13 mouse cellular contexts compared by ENCODE assay signal in the genomic region with DNA sequence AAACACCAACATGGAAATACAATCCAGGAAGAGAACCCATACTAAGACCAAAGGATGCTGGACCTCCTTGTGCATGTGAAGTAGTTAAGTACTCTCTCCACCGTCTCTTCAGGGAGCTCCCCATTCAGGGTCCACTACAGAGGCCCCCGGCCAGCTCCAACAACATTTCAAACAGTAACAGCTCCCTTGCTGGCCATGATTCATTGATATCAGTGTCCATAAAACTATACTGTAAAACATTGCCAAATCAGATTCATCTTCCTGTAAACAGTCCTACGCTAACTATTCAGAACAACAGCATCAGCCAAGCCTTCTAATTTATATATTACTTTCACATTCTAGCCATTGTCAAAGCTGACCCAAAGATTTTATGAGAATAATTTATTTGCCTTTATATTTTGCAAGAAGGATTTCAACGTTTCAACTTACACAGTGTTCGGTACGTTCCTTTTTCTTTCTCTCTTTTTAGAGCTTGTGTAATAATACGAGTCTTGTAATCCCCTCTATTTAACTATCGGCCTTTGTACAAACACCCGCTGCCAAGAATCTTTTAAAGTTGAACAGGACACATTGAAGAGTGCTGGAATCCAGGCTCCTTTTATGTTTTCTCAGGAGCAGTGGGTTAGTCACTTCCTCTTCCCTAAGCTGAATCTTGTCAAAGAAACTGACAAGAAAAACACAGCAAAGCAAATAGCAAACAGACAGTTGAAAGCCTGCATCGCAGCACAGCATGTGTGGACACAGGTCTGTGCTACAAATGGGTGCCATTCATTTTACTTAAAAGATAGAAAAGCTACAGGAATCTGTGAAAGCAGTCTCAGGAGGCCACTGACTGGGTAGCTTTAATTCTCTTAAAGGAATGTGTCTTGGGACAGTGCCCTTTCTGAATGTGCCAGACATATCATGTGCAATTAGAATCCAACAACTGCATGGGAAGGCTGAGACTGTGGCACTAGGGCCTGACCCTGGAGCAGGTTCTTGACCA.
A peak's percentile ranks its signal among the peaks of the same experiment; 100 is the strongest.
DNase-seq lines count a peak whose midpoint lies in the region; ATAC-seq lines count a peak whose summit lies in the region.
"Had no signal": no experiment of that assay in that cellular context is flagged by ENCODE, and none has a peak within 500 bp of the region (broad histone marks: within the 10 kb centered on the region; RNA-seq: fewer than 3 reads in every experiment).

No protein-coding gene starts in this region.

- no peak overlapping the region for H3K9ac ChIP-seq in forebrain, embryonic 14.5 days (ENCODE audit: low read length)
- H3K9ac ChIP-seq in forebrain, embryonic 13.5 days: no peak overlapping the region
- H3K9ac ChIP-seq in lung, embryonic 15.5 days: no peak overlapping the region
- H3K9ac ChIP-seq in heart, embryonic 11.5 days (ENCODE audit: low read depth, low read length): no peak overlapping the region
- no peak overlapping the region for H3K9ac ChIP-seq in stomach, embryonic 15.5 days
- no peak overlapping the region for H3K9ac ChIP-seq in liver, embryonic 12.5 days
- H3K9ac ChIP-seq: hindbrain, embryonic 15.5 days; liver, embryonic 14.5 days had no signal

- peaks cover 3% of the 10 kb centered on the region; the same call in 1 of the 2 replicates for H3K4me1 ChIP-seq in forebrain, embryonic 14.5 days (ENCODE audit: control insufficient read depth, insufficient read depth, low read length)
- H3K4me1 ChIP-seq in forebrain, embryonic 13.5 days: peaks cover 15% of the 10 kb centered on the region
- peaks cover 39% of the 10 kb centered on the region for H3K4me1 ChIP-seq in lung, embryonic 15.5 days
- no peaks in the 10 kb centered on the region for H3K4me1 ChIP-seq in heart, embryonic 11.5 days (ENCODE audit: control insufficient read depth, insufficient read depth, low read length)
- H3K4me1 ChIP-seq in stomach, embryonic 15.5 days: peaks cover 17% of the 10 kb centered on the region; the same call in 1 of the 2 replicates
- no peaks in the 10 kb centered on the region for H3K4me1 ChIP-seq in liver, embryonic 12.5 days

- no peak overlapping the region for H3K27ac ChIP-seq in forebrain, embryonic 14.5 days (ENCODE audit: low read depth, low read length)
- no peak overlapping the region for H3K27ac ChIP-seq in forebrain, embryonic 13.5 days
- peak overlapping the region; percentile 65 for H3K27ac ChIP-seq in lung, embryonic 15.5 days
- peak overlapping the region; percentile 62 for H3K27ac ChIP-seq in heart, embryonic 11.5 days (ENCODE audit: low read depth, low read length)
- peak overlapping the region; percentile 63; the same call in 1 of the 2 replicates for H3K27ac ChIP-seq in stomach, embryonic 15.5 days
- no peak overlapping the region for H3K27ac ChIP-seq in liver, embryonic 12.5 days
- H3K27ac ChIP-seq: hindbrain, embryonic 15.5 days; left cerebral cortex, adult 2 months; liver, embryonic 14.5 days had no signal

- no peaks in the 10 kb centered on the region for H3K36me3 ChIP-seq in forebrain, embryonic 14.5 days (ENCODE audit: control insufficient read depth, insufficient read depth, low read length)
- no peaks in the 10 kb centered on the region for H3K36me3 ChIP-seq in forebrain, embryonic 13.5 days (ENCODE audit: poor library complexity, severe bottlenecking)
- H3K36me3 ChIP-seq in lung, embryonic 15.5 days: no peaks in the 10 kb centered on the region
- H3K36me3 ChIP-seq in heart, embryonic 11.5 days (ENCODE audit: control insufficient read depth, insufficient read depth, low read length): no peaks in the 10 kb centered on the region
- H3K36me3 ChIP-seq in stomach, embryonic 15.5 days: no peaks in the 10 kb centered on the region
- H3K36me3 ChIP-seq in liver, embryonic 12.5 days: no peaks in the 10 kb centered on the region
- H3K36me3 ChIP-seq: hindbrain, embryonic 15.5 days had no signal

- H3K27me3 ChIP-seq in forebrain, embryonic 14.5 days (replicated peaks; ENCODE audit: control insufficient read depth, insufficient read depth, low read length): no peaks in the 10 kb centered on the region
- H3K27me3 ChIP-seq in forebrain, embryonic 13.5 days: peaks cover 16% of the 10 kb centered on the region; the same call in 1 of the 2 replicates
- H3K27me3 ChIP-seq in lung, embryonic 15.5 days: no peaks in the 10 kb centered on the region
- no peaks in the 10 kb centered on the region for H3K27me3 ChIP-seq in heart, embryonic 11.5 days (ENCODE audit: control insufficient read depth, insufficient read depth, low read length)
- H3K27me3 ChIP-seq in stomach, embryonic 15.5 days (replicated peaks): no peaks in the 10 kb centered on the region
- no peaks in the 10 kb centered on the region for H3K27me3 ChIP-seq in liver, embryonic 12.5 days (replicated peaks)
- H3K27me3 ChIP-seq: hindbrain, embryonic 15.5 days had no signal

- H3K4me3 ChIP-seq in forebrain, embryonic 14.5 days (ENCODE audit: low read depth, low read length): no peak overlapping the region
- H3K4me3 ChIP-seq in forebrain, embryonic 13.5 days: no peak overlapping the region
- H3K4me3 ChIP-seq in lung, embryonic 15.5 days: no peak overlapping the region
- no peak overlapping the region for H3K4me3 ChIP-seq in heart, embryonic 11.5 days (ENCODE audit: low read depth, low read length)
- no peak overlapping the region for H3K4me3 ChIP-seq in stomach, embryonic 15.5 days (replicated peaks)
- H3K4me3 ChIP-seq in liver, embryonic 12.5 days: no peak overlapping the region
- H3K4me3 ChIP-seq: hindbrain, embryonic 15.5 days; left cerebral cortex, adult 2 months had no signal

- no peaks in the 10 kb centered on the region for H3K9me3 ChIP-seq in forebrain, embryonic 14.5 days (replicated peaks; ENCODE audit: control insufficient read depth, low read length)
- H3K9me3 ChIP-seq in forebrain, embryonic 13.5 days (replicated peaks): no peaks in the 10 kb centered on the region
- no peaks in the 10 kb centered on the region for H3K9me3 ChIP-seq in lung, embryonic 15.5 days
- H3K9me3 ChIP-seq in heart, embryonic 11.5 days (replicated peaks; ENCODE audit: control insufficient read depth, low read length): no peaks in the 10 kb centered on the region
- H3K9me3 ChIP-seq in stomach, embryonic 15.5 days: no peaks in the 10 kb centered on the region
- no peaks in the 10 kb centered on the region for H3K9me3 ChIP-seq in liver, embryonic 12.5 days (replicated peaks)
- H3K9me3 ChIP-seq: hindbrain, embryonic 15.5 days had no signal

- H3K4me2 ChIP-seq in forebrain, embryonic 14.5 days (ENCODE audit: low read length): no peak overlapping the region
- no peak overlapping the region for H3K4me2 ChIP-seq in forebrain, embryonic 13.5 days
- H3K4me2 ChIP-seq in lung, embryonic 15.5 days: peak overlapping the region; percentile 21
- no peak overlapping the region for H3K4me2 ChIP-seq in heart, embryonic 11.5 days
- no peak overlapping the region; the same call in 1 of the 2 replicates for H3K4me2 ChIP-seq in stomach, embryonic 15.5 days
- H3K4me2 ChIP-seq in liver, embryonic 12.5 days: no peak overlapping the region
- H3K4me2 ChIP-seq: hindbrain, embryonic 15.5 days had no signal

- peak; percentile 7 for DNase-seq in forebrain, embryonic 14.5 days (ENCODE audit: low spot score)
- DNase-seq in lung, postnatal 10 days: no peak
- no peak for DNase-seq in layer of hippocampus, postnatal 14 days (ENCODE audit: low spot score in 2 of 2)
- DNase-seq: adrenal gland, postnatal 10 days; cerebellum, adult 11 months had no signal

- ATAC-seq in forebrain, embryonic 14.5 days: no peak
- no peak for ATAC-seq in forebrain, embryonic 13.5 days
- ATAC-seq in lung, embryonic 15.5 days (ENCODE audit: borderline replicate concordance, extremely low read depth, low FRiP score, low TSS enrichment): no peak
- ATAC-seq in heart, embryonic 11.5 days (replicated peaks; ENCODE audit: insufficient number of reproducible peaks, low FRiP score, low TSS enrichment): no peak; the same call in 1 of the 2 replicates
- peak; percentile 39; the same call in 1 of the 2 replicates for ATAC-seq in stomach, embryonic 15.5 days (ENCODE audit: insufficient read depth, low FRiP score, low read depth)
- ATAC-seq in liver, embryonic 12.5 days: no peak

- WGBS in forebrain, embryonic 14.5 days: 26% methylated on average over 10 of the region's 10 CpGs
- WGBS in forebrain, embryonic 13.5 days: 31% methylated on average over 10 of the region's 10 CpGs
- WGBS in lung, embryonic 15.5 days: 15% methylated on average over 10 of the region's 10 CpGs
- WGBS in heart, embryonic 11.5 days (ENCODE audit: insufficient replicate concordance): 48% methylated on average over 10 of the region's 10 CpGs
- 17% methylated on average over 10 of the region's 10 CpGs for WGBS in stomach, embryonic 15.5 days
- WGBS in liver, embryonic 12.5 days (ENCODE audit: insufficient replicate concordance): 61% methylated on average over 10 of the region's 10 CpGs

Comparison
In these comparisons a context has a peak if more than half of its experiments do, and no peak if none do; other contexts are left out.
1. H3K27ac ChIP-seq: peak in lung, embryonic 15.5 days (single experiment), heart, embryonic 11.5 days (single experiment) and stomach, embryonic 15.5 days (single experiment); none in forebrain, embryonic 14.5 days (single experiment), forebrain, embryonic 13.5 days (single experiment) and liver, embryonic 12.5 days (single experiment).